Comparison of ENCODE assay signal across 7 mouse cellular contexts in the genomic region with DNA sequence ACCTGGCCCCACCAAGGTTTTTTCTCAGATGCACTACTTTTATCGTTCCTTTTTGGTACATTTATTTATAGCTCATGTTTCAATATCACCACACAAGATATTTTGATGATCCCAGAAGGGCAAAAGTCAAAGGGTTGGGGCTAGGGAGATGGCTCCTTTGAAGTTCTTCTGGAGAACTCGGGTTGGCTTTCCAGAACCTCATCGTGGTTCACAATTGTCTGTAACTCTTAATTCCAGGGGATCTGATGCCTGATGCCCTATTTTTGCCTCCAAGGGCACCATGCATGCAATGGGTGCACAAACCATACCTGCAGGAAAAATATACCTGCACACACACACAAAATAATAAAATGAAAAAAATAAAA. TPM values are rescaled to one million over a fixed set of nuclear protein-coding genes. Genes with fewer than 3 reads are reported as not detected.
DNase-seq lines count a peak whose midpoint lies in the region; ATAC-seq and TF ChIP-seq lines count a peak whose summit lies in the region.

No protein-coding gene starts in this region.

- no peak overlapping the region for H3K9ac ChIP-seq in lung, embryonic 16.5 days (ENCODE audit: low read length)
- H3K9ac ChIP-seq in forebrain, embryonic 15.5 days (replicated peaks) = no peak overlapping the region; the same call in 1 of the 2 replicates
- H3K9ac ChIP-seq in limb, embryonic 14.5 days (ENCODE audit: low read depth, low read length, severe bottlenecking) = no peak overlapping the region; the same call in 1 of the 2 replicates
- H3K9ac ChIP-seq in stomach, embryonic 14.5 days (replicated peaks; ENCODE audit: low read depth, low read length) = no peak overlapping the region

- no peak overlapping the region for H3K27ac ChIP-seq in lung, embryonic 16.5 days (ENCODE audit: low read length)
- H3K27ac ChIP-seq in forebrain, embryonic 15.5 days (replicated peaks) = no peak overlapping the region
- H3K27ac ChIP-seq in limb, embryonic 14.5 days (replicated peaks; ENCODE audit: low read depth, low read length) = no peak overlapping the region
- no peak overlapping the region for H3K27ac ChIP-seq in stomach, embryonic 14.5 days (ENCODE audit: low read length)

- no peak for TF ChIP-seq POLR2A in limb, embryonic 14.5 days (IDR thresholded peaks at IDR 0.05; ENCODE audit: borderline replicate concordance, extremely low read depth, insufficient read depth, insufficient read length)

- ATAC-seq in lung, embryonic 16.5 days (ENCODE audit: low read depth) = no peak
- ATAC-seq in forebrain, embryonic 15.5 days (replicated peaks) = peak; percentile 36
- no peak; the same call in 1 of the 2 replicates for ATAC-seq in limb, embryonic 14.5 days (ENCODE audit: low FRiP score, low read depth)
- ATAC-seq in stomach, embryonic 14.5 days (ENCODE audit: insufficient number of reproducible peaks, insufficient read depth, low FRiP score, low read depth) = no peak

- H3K4me1 ChIP-seq in lung, embryonic 16.5 days (replicated peaks; ENCODE audit: control insufficient read depth, insufficient read depth, low read length) = peaks cover 6% of the 10 kb centered on the region; the same call in 1 of the 2 replicates
- H3K4me1 ChIP-seq in forebrain, embryonic 15.5 days = peaks cover 13% of the 10 kb centered on the region
- peaks cover 5% of the 10 kb centered on the region; the same call in 1 of the 2 replicates for H3K4me1 ChIP-seq in limb, embryonic 14.5 days (ENCODE audit: control insufficient read depth, insufficient read depth, low read length)
- H3K4me1 ChIP-seq in stomach, embryonic 14.5 days (ENCODE audit: control insufficient read depth, insufficient read depth, low read length) = 0 out of 2 replicates have a peak, but pooled peaks cover 4% of the 10 kb centered on the region

- no peak for DNase-seq in lung, postnatal 4 days
- no peak for DNase-seq in limb, embryonic 14.5 days (ENCODE audit: low spot score)
- DNase-seq in MN1 (ENCODE audit: low spot score) = no peak
- no peak for DNase-seq in embryo, embryonic 11 days

- H3K27me3 ChIP-seq in lung, embryonic 16.5 days (ENCODE audit: control insufficient read depth, insufficient read depth, low read depth, low read length) = no peaks in the 10 kb centered on the region
- no peaks in the 10 kb centered on the region for H3K27me3 ChIP-seq in forebrain, embryonic 15.5 days
- H3K27me3 ChIP-seq in limb, embryonic 14.5 days (ENCODE audit: control insufficient read depth, insufficient read depth, low read length) = no peaks in the 10 kb centered on the region
- no peaks in the 10 kb centered on the region for H3K27me3 ChIP-seq in stomach, embryonic 14.5 days (ENCODE audit: control insufficient read depth, insufficient read depth, low read length)

- H3K9me3 ChIP-seq in lung, embryonic 16.5 days (ENCODE audit: control insufficient read depth, low read length) = no peaks in the 10 kb centered on the region
- no peaks in the 10 kb centered on the region for H3K9me3 ChIP-seq in forebrain, embryonic 15.5 days
- H3K9me3 ChIP-seq in limb, embryonic 14.5 days (ENCODE audit: control insufficient read depth, low read length) = no peaks in the 10 kb centered on the region
- H3K9me3 ChIP-seq in stomach, embryonic 14.5 days (ENCODE audit: control insufficient read depth, low read depth, low read length) = no peaks in the 10 kb centered on the region

- H3K36me3 ChIP-seq in lung, embryonic 16.5 days (ENCODE audit: control insufficient read depth, insufficient read depth, low read length) = no peaks in the 10 kb centered on the region
- H3K36me3 ChIP-seq in forebrain, embryonic 15.5 days = peaks cover 11% of the 10 kb centered on the region
- peaks cover 13% of the 10 kb centered on the region for H3K36me3 ChIP-seq in limb, embryonic 14.5 days (ENCODE audit: control insufficient read depth, insufficient read depth, low read length)
- H3K36me3 ChIP-seq in stomach, embryonic 14.5 days (ENCODE audit: control insufficient read depth, insufficient read depth, low read length) = no peaks in the 10 kb centered on the region

- H3K4me3 ChIP-seq in lung, embryonic 16.5 days (ENCODE audit: low read length) = peak overlapping the region; percentile 83
- peak overlapping the region; percentile 82 for H3K4me3 ChIP-seq in forebrain, embryonic 15.5 days
- H3K4me3 ChIP-seq in limb, embryonic 14.5 days (replicated peaks; ENCODE audit: low read length) = peak overlapping the region; percentile 85
- H3K4me3 ChIP-seq in stomach, embryonic 14.5 days (ENCODE audit: low read depth, low read length) = peak overlapping the region; percentile 87

- H3K4me2 ChIP-seq in lung, embryonic 16.5 days (ENCODE audit: low read depth, low read length) = peak overlapping the region; percentile 80
- H3K4me2 ChIP-seq in forebrain, embryonic 15.5 days (replicated peaks) = peak overlapping the region; percentile 75
- peak overlapping the region; percentile 79 for H3K4me2 ChIP-seq in limb, embryonic 14.5 days (replicated peaks; ENCODE audit: low read depth, low read length, severe bottlenecking)
- peak overlapping the region; percentile 79 for H3K4me2 ChIP-seq in stomach, embryonic 14.5 days (replicated peaks; ENCODE audit: low read depth, low read length)

- 27% methylated on average over 3 of the region's 3 CpGs for WGBS in lung, embryonic 16.5 days
- 34% methylated on average over 3 of the region's 3 CpGs for WGBS in forebrain, embryonic 15.5 days
- WGBS in limb, embryonic 14.5 days = 24% methylated on average over 3 of the region's 3 CpGs
- WGBS in stomach, embryonic 14.5 days = 33% methylated on average over 3 of the region's 3 CpGs

RNA-seq across cellular contexts. Expression of gene Zfp799, which starts 0.3 kb away (rescaled TPM):
- polyA plus RNA-seq in lung, embryonic 16.5 days (2015; fragmentation: Nextera tagmentation; extraction: Ambion mirVana) = 13.0 and 14.2 TPM in 2 replicates
- polyA plus RNA-seq in forebrain, embryonic 15.5 days (2015; fragmentation: Nextera tagmentation; extraction: Ambion mirVana) = 22.8 and 23.6 TPM in 2 replicates
- polyA plus RNA-seq in limb, embryonic 14.5 days (2012; rRNA removed) = 13.3 and 13.4 TPM in 2 replicates
- polyA plus RNA-seq in limb, embryonic 14.5 days (2014; fragmentation: Nextera tagmentation; extraction: Ambion mirVana) = 15.1 and 20.2 TPM in 2 replicates
- 20.6 and 21.4 TPM in 2 replicates for polyA plus RNA-seq in stomach, embryonic 14.5 days (2014; fragmentation: Nextera tagmentation; extraction: Ambion mirVana)

RNA-seq across cellular contexts. Expression of gene Zfp811, which starts 20.7 kb away (rescaled TPM):
- 2.4 and 2.5 TPM in 2 replicates for polyA plus RNA-seq in lung, embryonic 16.5 days (2015; fragmentation: Nextera tagmentation; extraction: Ambion mirVana)
- 40.9 TPM in 2 replicates for polyA plus RNA-seq in forebrain, embryonic 15.5 days (2015; fragmentation: Nextera tagmentation; extraction: Ambion mirVana)
- 2.8 and 3.7 TPM in 2 replicates for polyA plus RNA-seq in limb, embryonic 14.5 days (2012; rRNA removed)
- polyA plus RNA-seq in limb, embryonic 14.5 days (2014; fragmentation: Nextera tagmentation; extraction: Ambion mirVana) = 2.7 and 2.8 TPM in 2 replicates
- 4.7 and 5.4 TPM in 2 replicates for polyA plus RNA-seq in stomach, embryonic 14.5 days (2014; fragmentation: Nextera tagmentation; extraction: Ambion mirVana)

RNA-seq across cellular contexts. Expression of gene Zfp871, which starts 42.3 kb away (rescaled TPM):
- 34.9 and 35.2 TPM in 2 replicates for polyA plus RNA-seq in lung, embryonic 16.5 days (2015; fragmentation: Nextera tagmentation; extraction: Ambion mirVana)
- polyA plus RNA-seq in forebrain, embryonic 15.5 days (2015; fragmentation: Nextera tagmentation; extraction: Ambion mirVana) = 43.1 and 44.7 TPM in 2 replicates
- polyA plus RNA-seq in limb, embryonic 14.5 days (2012; rRNA removed) = 24.9 and 33.2 TPM in 2 replicates
- 46.7 and 50.4 TPM in 2 replicates for polyA plus RNA-seq in limb, embryonic 14.5 days (2014; fragmentation: Nextera tagmentation; extraction: Ambion mirVana)
- 61.9 and 62.0 TPM in 2 replicates for polyA plus RNA-seq in stomach, embryonic 14.5 days (2014; fragmentation: Nextera tagmentation; extraction: Ambion mirVana)
